Mouse (Mus musculus): ENCODE measurements around the gene 5730522E02Rik. TPM values are rescaled to one million over a fixed set of nuclear protein-coding genes. Genes with fewer than 3 reads are reported as not detected.

The 5730522E02Rik gene
- polyA plus RNA-seq, 1 experiment from 2014 or later: 0.66 TPM

GRCm38 (mm10) chr11:25594780-25595179 is 615.8 kb downstream of the 5730522E02Rik start:
- H3K27me3 ChIP-seq (replicated peaks; ENCODE audit: control insufficient read depth, insufficient read depth, low read length): no peaks in the 10 kb centered on the region
- no peak for ATAC-seq
- H3K4me2 ChIP-seq (ENCODE audit: low read depth, low read length): no peak overlapping the region
- H3K27ac ChIP-seq (ENCODE audit: low read length): no peak overlapping the region
- no peak overlapping the region for H3K9ac ChIP-seq (ENCODE audit: low read depth, low read length)
- H3K4me3 ChIP-seq (ENCODE audit: low read length): no peak overlapping the region
- no peaks in the 10 kb centered on the region for H3K36me3 ChIP-seq (ENCODE audit: control insufficient read depth, insufficient read depth, low read length)
- no peaks in the 10 kb centered on the region for H3K4me1 ChIP-seq (ENCODE audit: control insufficient read depth, insufficient read depth, low read length)
- H3K9me3 ChIP-seq (ENCODE audit: control insufficient read depth, low read length): no peaks in the 10 kb centered on the region
- WGBS: 65% methylated on average over 3 of the region's 3 CpGs

- no peak overlapping the region for H3K27ac ChIP-seq (ENCODE audit: low read length)
- no peak for ATAC-seq
- no peaks in the 10 kb centered on the region for H3K4me1 ChIP-seq (ENCODE audit: control insufficient read depth, insufficient read depth, low read length)
- H3K9me3 ChIP-seq (ENCODE audit: control insufficient read depth, low read length): no peaks in the 10 kb centered on the region
- no peaks in the 10 kb centered on the region for H3K27me3 ChIP-seq (replicated peaks; ENCODE audit: control insufficient read depth, insufficient read depth, low read length)
- H3K9ac ChIP-seq (ENCODE audit: low read depth, low read length): no peak overlapping the region
- no peaks in the 10 kb centered on the region for H3K36me3 ChIP-seq (ENCODE audit: control insufficient read depth, insufficient read depth, low read length)
- 23% methylated on average over 3 of the region's 3 CpGs for WGBS
- no peak overlapping the region for H3K4me2 ChIP-seq (ENCODE audit: low read depth, low read length)
- H3K4me3 ChIP-seq (ENCODE audit: low read length): no peak overlapping the region
Measured at GRCm38 (mm10) chr11:25592268-25592667, 618.3 kb downstream of the 5730522E02Rik start.

GRCm38 (mm10) chr11:25590215-25590614 is 620.3 kb downstream of the 5730522E02Rik start:
- Histone ChIP-seq H3K36me3 (ENCODE audit: control insufficient read depth, insufficient read depth, low read length) (no peaks in the 10 kb centered on the region), H3K27ac (ENCODE audit: low read length) (no peak overlapping the region), H3K27me3 (replicated peaks; ENCODE audit: control insufficient read depth, insufficient read depth, low read length) (no peaks in the 10 kb centered on the region), H3K4me2 (ENCODE audit: low read depth, low read length) (no peak overlapping the region), H3K4me3 (ENCODE audit: low read length) (no peak overlapping the region), H3K9ac (ENCODE audit: low read depth, low read length) (no peak overlapping the region), H3K4me1 (ENCODE audit: control insufficient read depth, insufficient read depth, low read length) (no peaks in the 10 kb centered on the region), H3K9me3 (ENCODE audit: control insufficient read depth, low read length) (no peaks in the 10 kb centered on the region)
- ATAC-seq: no peak
- 57% methylated on average over 4 of the region's 4 CpGs for WGBS

GRCm38 (mm10) chr11:25589509-25589908 is 621.1 kb downstream of the 5730522E02Rik start:
- no peak overlapping the region for H3K4me2 ChIP-seq (ENCODE audit: low read depth, low read length)
- no peaks in the 10 kb centered on the region for H3K27me3 ChIP-seq (replicated peaks; ENCODE audit: control insufficient read depth, insufficient read depth, low read length)
- H3K4me1 ChIP-seq (ENCODE audit: control insufficient read depth, insufficient read depth, low read length): no peaks in the 10 kb centered on the region
- H3K9me3 ChIP-seq (ENCODE audit: control insufficient read depth, low read length): no peaks in the 10 kb centered on the region
- ATAC-seq: no peak
- no peak overlapping the region for H3K4me3 ChIP-seq (ENCODE audit: low read length)
- no peak overlapping the region for H3K9ac ChIP-seq (ENCODE audit: low read depth, low read length)
- H3K36me3 ChIP-seq (ENCODE audit: control insufficient read depth, insufficient read depth, low read length): no peaks in the 10 kb centered on the region
- 48% methylated on average over 1 of the region's 1 CpGs for WGBS
- H3K27ac ChIP-seq (ENCODE audit: low read length): no peak overlapping the region

GRCm38 (mm10) chr11:25574129-25574465 is 636.5 kb downstream of the 5730522E02Rik start:
- H3K4me2 ChIP-seq (ENCODE audit: low read depth, low read length): no peak overlapping the region
- ATAC-seq: no peak
- H3K4me1 ChIP-seq (ENCODE audit: control insufficient read depth, insufficient read depth, low read length): no peaks in the 10 kb centered on the region
- no peaks in the 10 kb centered on the region for H3K9me3 ChIP-seq (ENCODE audit: control insufficient read depth, low read length)
- H3K27ac ChIP-seq (ENCODE audit: low read length): no peak overlapping the region
- no peak overlapping the region for H3K9ac ChIP-seq (ENCODE audit: low read depth, low read length)
- WGBS: 93% methylated on average over 9 of the region's 9 CpGs
- H3K4me3 ChIP-seq (ENCODE audit: low read length): no peak overlapping the region
- H3K27me3 ChIP-seq (replicated peaks; ENCODE audit: control insufficient read depth, insufficient read depth, low read length): no peaks in the 10 kb centered on the region
- H3K36me3 ChIP-seq (ENCODE audit: control insufficient read depth, insufficient read depth, low read length): no peaks in the 10 kb centered on the region

- Histone ChIP-seq H3K36me3 (ENCODE audit: control insufficient read depth, insufficient read depth, low read length) (no peaks in the 10 kb centered on the region), H3K4me2 (ENCODE audit: low read depth, low read length) (no peak overlapping the region), H3K4me1 (ENCODE audit: control insufficient read depth, insufficient read depth, low read length) (no peaks in the 10 kb centered on the region), H3K27me3 (replicated peaks; ENCODE audit: control insufficient read depth, insufficient read depth, low read length) (no peaks in the 10 kb centered on the region), H3K9ac (ENCODE audit: low read depth, low read length) (no peak overlapping the region), H3K27ac (ENCODE audit: low read length) (no peak overlapping the region), H3K9me3 (ENCODE audit: control insufficient read depth, low read length) (no peaks in the 10 kb centered on the region), H3K4me3 (ENCODE audit: low read length) (no peak overlapping the region)
- ATAC-seq: no peak
- 76% methylated on average over 7 of the region's 7 CpGs for WGBS
Measured at GRCm38 (mm10) chr11:25573408-25574128, 637.0 kb downstream of the 5730522E02Rik start.

- Histone ChIP-seq H3K9ac (ENCODE audit: low read depth, low read length) (no peak overlapping the region), H3K4me2 (ENCODE audit: low read depth, low read length) (no peak overlapping the region), H3K27ac (ENCODE audit: low read length) (no peak overlapping the region), H3K9me3 (ENCODE audit: control insufficient read depth, low read length) (no peaks in the 10 kb centered on the region), H3K36me3 (ENCODE audit: control insufficient read depth, insufficient read depth, low read length) (no peaks in the 10 kb centered on the region), H3K4me3 (ENCODE audit: low read length) (no peak overlapping the region), H3K4me1 (ENCODE audit: control insufficient read depth, insufficient read depth, low read length) (no peaks in the 10 kb centered on the region), H3K27me3 (replicated peaks; ENCODE audit: control insufficient read depth, insufficient read depth, low read length) (no peaks in the 10 kb centered on the region)
- 69% methylated on average over 2 of the region's 2 CpGs for WGBS
- no peak for ATAC-seq
Measured at GRCm38 (mm10) chr11:25571396-25571795, 639.2 kb downstream of the 5730522E02Rik start.

Small RNA genes lying within 50 kb of the gene (microRNA-seq; reads per million reads assigned to microRNA genes)
- gene Mir6372: not detected

Other genes starting within 250 kb of the 5730522E02Rik start
- 20.2 and 24.6 TPM in 2 replicates for gene Fancl, start 175.4 kb upstream of the 5730522E02Rik start, polyA plus RNA-seq (2015; fragmentation: Nextera tagmentation; extraction: Ambion mirVana)

Measured in intestine, embryonic 16.5 days (tissue).